Mouse (Mus musculus): ENCODE measurements around the gene Hsd11b1. TPM values are rescaled to one million over a fixed set of nuclear protein-coding genes. Genes with fewer than 3 reads are reported as not detected.

Hsd11b1 gene
- total and polyA plus RNA-seq, 2 experiments, result 1,028 to 1,077 TPM

- Histone ChIP-seq H3K4me3 (ENCODE audit: insufficient read depth, low read depth, low read length) (no peak overlapping the region), H3K27me3 (ENCODE audit: control insufficient read depth, insufficient read depth, low read length) (no peaks in the 10 kb centered on the region), H3K9ac (ENCODE audit: low read depth, low read length) (no peak overlapping the region), H3K79me2 (ENCODE audit: control insufficient read depth, insufficient read depth, low read length) (no peaks in the 10 kb centered on the region), H3K4me1 (ENCODE audit: control insufficient read depth, insufficient read depth, low read length) (peaks cover 17% of the 10 kb centered on the region), H3K27ac (replicated peaks; ENCODE audit: insufficient read depth, low read depth, low read length) (no peak overlapping the region), H3K36me3 (ENCODE audit: control insufficient read depth, insufficient read depth, low read length) (peaks cover 17% of the 10 kb centered on the region)
- TF ChIP-seq POLR2A (IDR thresholded peaks at IDR 0.05; ENCODE audit: extremely low read depth, insufficient read depth, low read length) (no peak), CTCF (IDR thresholded peaks at IDR 0.05; ENCODE audit: low read depth, low read length) (no peak)
- 91% methylated on average over 7 of the region's 7 CpGs for WGBS
- no peak for DNase-seq (ENCODE audit: extremely low read depth, low read depth, low spot score)
Measured at GRCm38 (mm10) chr1:193234930-193235329, 28.9 kb downstream of the Hsd11b1 start.

- no peak overlapping the region for H3K27ac ChIP-seq (replicated peaks; ENCODE audit: insufficient read depth, low read depth, low read length)
- no peak overlapping the region for H3K4me3 ChIP-seq (ENCODE audit: insufficient read depth, low read depth, low read length)
- H3K79me2 ChIP-seq (ENCODE audit: control insufficient read depth, insufficient read depth, low read length), result no peaks in the 10 kb centered on the region
- peaks cover 20% of the 10 kb centered on the region for H3K4me1 ChIP-seq (ENCODE audit: control insufficient read depth, insufficient read depth, low read length)
- 89% methylated on average over 2 of the region's 2 CpGs for WGBS
- H3K27me3 ChIP-seq (ENCODE audit: control insufficient read depth, insufficient read depth, low read length), result no peaks in the 10 kb centered on the region
- H3K36me3 ChIP-seq (ENCODE audit: control insufficient read depth, insufficient read depth, low read length), result peaks cover 12% of the 10 kb centered on the region
- no peak for TF ChIP-seq POLR2A (IDR thresholded peaks at IDR 0.05; ENCODE audit: extremely low read depth, insufficient read depth, low read length)
- no peak for TF ChIP-seq CTCF (IDR thresholded peaks at IDR 0.05; ENCODE audit: low read depth, low read length)
- no peak overlapping the region for H3K9ac ChIP-seq (ENCODE audit: low read depth, low read length)
- DNase-seq (ENCODE audit: extremely low read depth, low read depth, low spot score), result no peak
Measured at GRCm38 (mm10) chr1:193234130-193234645, 29.7 kb downstream of the Hsd11b1 start.

- Histone ChIP-seq H3K9ac (ENCODE audit: low read depth, low read length) (no peak overlapping the region), H3K36me3 (ENCODE audit: control insufficient read depth, insufficient read depth, low read length) (peaks cover 8% of the 10 kb centered on the region), H3K4me3 (ENCODE audit: insufficient read depth, low read depth, low read length) (no peak overlapping the region), H3K27ac (replicated peaks; ENCODE audit: insufficient read depth, low read depth, low read length) (no peak overlapping the region; the same call in 1 of the 2 replicates), H3K79me2 (ENCODE audit: control insufficient read depth, insufficient read depth, low read length) (no peaks in the 10 kb centered on the region), H3K4me1 (ENCODE audit: control insufficient read depth, insufficient read depth, low read length) (peaks cover 21% of the 10 kb centered on the region), H3K27me3 (ENCODE audit: control insufficient read depth, insufficient read depth, low read length) (no peaks in the 10 kb centered on the region)
- DNase-seq (ENCODE audit: extremely low read depth, low read depth, low spot score), result no peak
- 90% methylated on average over 2 of the region's 2 CpGs for WGBS
- TF ChIP-seq CTCF (IDR thresholded peaks at IDR 0.05; ENCODE audit: low read depth, low read length) (no peak), POLR2A (IDR thresholded peaks at IDR 0.05; ENCODE audit: extremely low read depth, insufficient read depth, low read length) (no peak)
Measured at GRCm38 (mm10) chr1:193232732-193233131, 31.1 kb downstream of the Hsd11b1 start.

GRCm38 (mm10) chr1:193230935-193231334, 32.9 kb downstream of the Hsd11b1 start:
- H3K4me3 ChIP-seq (ENCODE audit: insufficient read depth, low read depth, low read length), result no peak overlapping the region
- no peaks in the 10 kb centered on the region for H3K79me2 ChIP-seq (ENCODE audit: control insufficient read depth, insufficient read depth, low read length)
- peak overlapping the region; percentile 90 for H3K27ac ChIP-seq (replicated peaks; ENCODE audit: insufficient read depth, low read depth, low read length)
- WGBS, result 55% methylated on average over 5 of the region's 5 CpGs
- no peaks in the 10 kb centered on the region for H3K27me3 ChIP-seq (ENCODE audit: control insufficient read depth, insufficient read depth, low read length)
- no peak for TF ChIP-seq CTCF (IDR thresholded peaks at IDR 0.05; ENCODE audit: low read depth, low read length)
- no peak for TF ChIP-seq POLR2A (IDR thresholded peaks at IDR 0.05; ENCODE audit: extremely low read depth, insufficient read depth, low read length)
- no peak overlapping the region for H3K9ac ChIP-seq (ENCODE audit: low read depth, low read length)
- DNase-seq (ENCODE audit: extremely low read depth, low read depth, low spot score), result no peak
- peaks cover 8% of the 10 kb centered on the region for H3K36me3 ChIP-seq (ENCODE audit: control insufficient read depth, insufficient read depth, low read length)
- peaks cover 18% of the 10 kb centered on the region for H3K4me1 ChIP-seq (ENCODE audit: control insufficient read depth, insufficient read depth, low read length)

- peak; percentile 89 for DNase-seq (ENCODE audit: extremely low read depth, low read depth, low spot score)
- TF ChIP-seq CTCF (IDR thresholded peaks at IDR 0.05; ENCODE audit: low read depth, low read length), result no peak
- no peak for TF ChIP-seq POLR2A (IDR thresholded peaks at IDR 0.05; ENCODE audit: extremely low read depth, insufficient read depth, low read length)
- 9% methylated on average over 3 of the region's 3 CpGs for WGBS
- Histone ChIP-seq H3K4me3 (ENCODE audit: insufficient read depth, low read depth, low read length) (no peak overlapping the region), H3K27me3 (ENCODE audit: control insufficient read depth, insufficient read depth, low read length) (no peaks in the 10 kb centered on the region), H3K36me3 (ENCODE audit: control insufficient read depth, insufficient read depth, low read length) (peaks cover 8% of the 10 kb centered on the region; the same call in 1 of the 2 replicates), H3K27ac (replicated peaks; ENCODE audit: insufficient read depth, low read depth, low read length) (peak overlapping the region; percentile 90), H3K79me2 (ENCODE audit: control insufficient read depth, insufficient read depth, low read length) (no peaks in the 10 kb centered on the region), H3K9ac (ENCODE audit: low read depth, low read length) (no peak overlapping the region), H3K4me1 (ENCODE audit: control insufficient read depth, insufficient read depth, low read length) (peaks cover 20% of the 10 kb centered on the region)
Measured at GRCm38 (mm10) chr1:193230531-193230930, 33.3 kb downstream of the Hsd11b1 start.

- peak; percentile 93 for DNase-seq (ENCODE audit: extremely low read depth, low read depth, low spot score)
- Histone ChIP-seq H3K79me2 (ENCODE audit: control insufficient read depth, insufficient read depth, low read length) (no peaks in the 10 kb centered on the region), H3K9ac (ENCODE audit: low read depth, low read length) (no peak overlapping the region), H3K36me3 (ENCODE audit: control insufficient read depth, insufficient read depth, low read length) (peaks cover 7% of the 10 kb centered on the region; the same call in 1 of the 2 replicates), H3K4me1 (ENCODE audit: control insufficient read depth, insufficient read depth, low read length) (peaks cover 23% of the 10 kb centered on the region), H3K27me3 (ENCODE audit: control insufficient read depth, insufficient read depth, low read length) (no peaks in the 10 kb centered on the region), H3K4me3 (ENCODE audit: insufficient read depth, low read depth, low read length) (no peak overlapping the region), H3K27ac (replicated peaks; ENCODE audit: insufficient read depth, low read depth, low read length) (peak overlapping the region; percentile 77)
- TF ChIP-seq CTCF (IDR thresholded peaks at IDR 0.05; ENCODE audit: low read depth, low read length) (no peak), POLR2A (IDR thresholded peaks at IDR 0.05; ENCODE audit: extremely low read depth, insufficient read depth, low read length) (no peak)
- WGBS, result 28% methylated on average over 5 of the region's 5 CpGs
Measured at GRCm38 (mm10) chr1:193229570-193229969, 34.3 kb downstream of the Hsd11b1 start.

Measured in liver, adult 2 months (tissue).